Mouse (Mus musculus): Measurements from ENCODE around the gene Fam173a. TPM values are rescaled to one million over a fixed set of nuclear protein-coding genes. Genes with fewer than 3 reads are reported as not detected.

Fam173a gene
- total RNA-seq, 2 experiments from 2014 or later = 5.4 to 38.1 TPM

DNA sequence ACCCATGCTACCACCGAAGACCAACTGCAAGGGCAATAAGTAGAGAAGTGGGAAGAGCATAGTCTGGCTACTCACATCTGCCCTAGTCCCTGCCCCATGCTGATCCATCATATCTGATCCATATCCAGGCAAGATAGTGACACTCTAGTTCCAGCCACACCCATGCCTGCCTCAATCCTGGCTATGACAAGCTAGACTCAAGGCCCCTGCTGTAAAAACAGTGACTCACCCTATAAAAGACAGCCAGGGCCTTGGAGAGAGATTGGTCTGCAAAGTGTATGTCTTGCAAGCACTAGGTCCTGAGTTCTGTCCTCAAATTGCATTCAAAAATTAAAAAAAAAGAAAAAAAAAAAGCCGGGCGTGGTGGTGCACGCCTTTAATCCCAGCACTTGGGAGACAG is 13.8 kb upstream of the Fam173a start:
- ATAC-seq (replicated peaks; ENCODE audit: low FRiP score, poor library complexity, severe bottlenecking) = no peak

DNA sequence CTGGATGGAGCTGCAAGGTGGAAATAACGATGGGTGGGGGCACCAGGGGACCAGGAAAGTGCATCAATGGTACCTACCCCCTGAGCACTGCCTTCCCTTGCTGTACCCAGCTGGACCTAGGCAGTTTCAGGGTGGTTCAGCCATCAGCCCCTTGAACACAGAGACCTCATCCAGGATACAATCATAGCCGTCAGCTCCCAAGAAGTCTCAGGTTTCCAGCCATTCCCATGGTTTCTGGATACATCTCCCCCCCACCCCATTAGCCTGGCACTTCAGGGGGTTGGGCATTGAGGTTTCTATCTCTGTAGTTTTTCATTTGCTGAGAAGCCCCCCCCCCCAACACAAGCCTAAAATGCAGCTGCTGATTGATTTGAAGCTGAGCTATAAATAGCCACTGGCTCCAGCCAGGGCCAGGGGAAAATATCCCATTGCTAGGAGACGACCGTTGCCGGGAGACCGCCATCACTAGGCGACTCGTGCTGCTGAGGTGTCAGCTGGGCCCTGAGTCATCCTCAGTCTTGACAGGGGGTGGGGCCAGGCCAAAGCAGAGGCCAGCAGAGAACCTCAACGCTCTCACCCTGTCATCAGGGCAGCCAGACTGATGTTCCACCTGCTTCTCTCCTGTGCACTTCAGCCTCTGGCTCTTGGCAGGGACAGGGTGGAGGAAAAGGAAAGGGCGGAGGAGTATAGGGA is 10.3 kb upstream of the Fam173a start:
- ATAC-seq (replicated peaks; ENCODE audit: low FRiP score, poor library complexity, severe bottlenecking) = no peak

DNA sequence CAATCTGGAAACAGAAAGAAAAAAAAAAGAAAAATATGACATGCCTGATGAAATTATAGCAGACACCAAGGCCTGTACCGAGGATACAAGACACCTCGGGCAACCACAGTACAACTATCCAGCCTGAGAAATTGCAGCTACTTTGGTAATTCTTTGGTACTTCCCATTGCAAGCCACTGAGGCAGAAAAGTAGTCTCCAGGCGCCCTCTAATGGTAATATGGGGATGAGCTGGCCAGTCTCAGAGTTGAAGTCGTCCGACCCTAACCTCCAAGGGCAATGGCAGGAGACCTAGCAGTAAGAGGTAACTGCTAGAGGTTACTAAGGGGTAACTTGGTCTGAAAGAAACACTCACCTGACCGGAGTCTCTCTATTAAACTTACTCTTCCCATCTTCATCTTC is 8.3 kb upstream of the Fam173a start:
- peak; percentile 68 for ATAC-seq (replicated peaks; ENCODE audit: low FRiP score, poor library complexity, severe bottlenecking)

DNA sequence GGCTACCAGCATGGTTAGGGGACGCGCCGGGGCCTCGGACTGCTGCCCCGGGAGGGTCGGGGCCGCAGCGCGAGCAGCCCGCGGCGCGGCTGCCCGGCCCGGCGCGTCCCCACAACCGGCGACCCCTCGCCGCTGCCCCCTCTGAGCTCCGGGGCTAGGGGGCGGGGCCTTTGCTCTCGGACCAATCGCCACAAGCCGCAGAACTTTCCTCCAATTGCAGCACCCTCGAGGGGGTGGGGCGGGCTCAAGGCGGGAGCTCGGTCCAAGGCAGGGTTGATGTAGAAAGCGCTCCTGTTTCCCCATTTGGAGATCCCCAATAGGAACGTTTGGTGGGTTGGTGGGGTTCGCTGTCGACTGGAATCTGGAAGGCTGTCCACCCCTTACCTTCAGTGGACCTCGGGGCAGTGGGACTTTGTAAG is 4.3 kb upstream of the Fam173a start, which contains the start of gene Metrn:
Gene Metrn, minus strand, starts transcription at position 186 of the 419 bp plus-strand sequence.
- peak; percentile 83 for ATAC-seq (replicated peaks; ENCODE audit: low FRiP score, poor library complexity, severe bottlenecking)

DNA sequence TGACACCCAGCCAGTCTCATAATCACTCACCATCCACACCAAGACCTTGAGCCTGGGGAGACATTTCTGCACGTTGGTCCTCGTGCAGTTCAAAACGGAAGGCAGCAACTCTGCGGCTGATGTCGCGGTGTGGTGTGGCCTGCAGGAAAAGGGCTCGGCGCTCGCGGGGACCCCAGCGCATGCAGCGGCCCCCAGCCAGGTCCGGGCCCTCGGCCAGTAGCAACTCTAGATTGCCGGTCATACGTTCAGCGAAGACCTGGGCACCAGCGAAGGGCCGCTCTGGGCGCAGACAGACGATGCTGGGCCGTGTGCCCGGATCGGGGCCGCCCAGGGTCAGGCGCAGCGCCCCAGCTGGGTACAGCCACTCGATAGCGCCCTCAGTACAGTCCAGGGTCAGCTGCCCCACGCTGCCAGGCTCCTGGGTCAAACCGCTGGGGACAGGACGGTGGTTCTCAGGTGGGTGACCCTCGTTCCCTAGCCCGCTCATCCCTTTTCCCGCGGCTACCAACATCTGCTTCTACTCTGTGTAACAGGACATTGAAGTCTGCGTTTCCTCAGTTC is 3.6 kb upstream of the Fam173a start:
- ATAC-seq (replicated peaks; ENCODE audit: low FRiP score, poor library complexity, severe bottlenecking) = no peak

DNA sequence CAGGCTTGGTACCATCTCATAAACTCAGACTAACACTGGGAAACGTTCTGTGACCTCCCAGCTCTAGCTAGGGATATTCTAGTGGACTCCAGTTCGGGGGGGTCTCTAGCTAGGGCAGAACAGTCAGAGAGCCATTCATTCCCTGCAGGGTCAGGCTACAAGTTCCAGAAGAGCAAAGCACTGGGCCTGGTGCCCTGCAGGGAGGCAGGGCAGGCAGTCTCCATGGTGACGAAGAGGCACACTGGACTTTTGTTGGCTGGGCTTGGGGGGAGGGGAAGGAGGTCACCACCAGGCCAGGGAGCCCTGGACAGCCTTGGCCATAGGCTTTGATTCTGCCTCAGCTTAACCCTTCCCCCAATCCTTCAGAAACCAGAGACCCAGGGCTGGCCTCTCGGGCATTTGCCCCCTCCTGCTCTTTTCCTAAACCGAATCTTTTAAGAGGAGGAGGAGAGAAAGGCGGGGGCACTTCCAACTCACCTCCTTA is 3.0 kb upstream of the Fam173a start, which contains the start of gene AC134908.4:
Gene AC134908.4, minus strand, starts transcription at position 51 of the 484 bp plus-strand sequence.
- no peak for ATAC-seq (replicated peaks; ENCODE audit: low FRiP score, poor library complexity, severe bottlenecking)

DNA sequence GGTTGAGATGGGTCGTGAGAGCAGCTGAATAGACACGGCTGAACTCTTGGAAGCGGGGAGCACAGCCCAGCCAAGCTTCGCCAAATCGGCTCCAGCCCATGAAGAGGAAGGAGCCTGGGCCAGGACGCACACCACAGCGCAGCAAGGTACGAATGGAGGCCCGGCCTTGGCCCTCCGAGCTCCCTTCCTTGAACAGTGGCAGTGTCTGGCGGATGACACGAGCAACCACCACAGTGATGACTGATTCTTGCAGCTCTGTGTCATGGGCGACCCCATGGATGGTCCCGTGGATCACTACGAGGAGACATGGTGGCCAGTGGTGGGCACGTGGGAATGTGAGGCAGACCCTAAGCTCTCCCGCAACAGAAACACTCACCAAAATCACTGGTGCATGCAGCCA is 2.3 kb upstream of the Fam173a start:
- ATAC-seq (replicated peaks; ENCODE audit: low FRiP score, poor library complexity, severe bottlenecking) = no peak

DNA sequence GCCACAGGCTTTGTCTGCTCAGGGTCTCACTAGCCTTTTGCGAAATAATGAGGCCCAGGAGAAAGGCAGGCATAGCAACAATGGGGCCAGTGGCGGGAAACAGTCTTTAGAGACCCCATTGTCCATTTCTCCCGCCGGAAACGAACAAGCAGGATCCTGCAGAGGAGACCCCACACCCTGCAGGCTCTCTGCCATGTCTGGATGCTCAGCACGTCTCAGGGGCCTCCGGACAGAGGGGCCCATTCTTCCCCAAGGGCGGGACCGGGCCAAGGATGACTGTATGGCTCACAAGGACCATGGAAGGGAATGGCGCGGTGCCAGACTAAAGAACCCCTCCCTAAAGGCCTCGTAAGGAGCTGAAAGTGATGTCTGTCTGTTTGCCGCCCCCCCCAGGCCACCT is 1.5 kb upstream of the Fam173a start:
- no peak for ATAC-seq (replicated peaks; ENCODE audit: low FRiP score, poor library complexity, severe bottlenecking)

DNA sequence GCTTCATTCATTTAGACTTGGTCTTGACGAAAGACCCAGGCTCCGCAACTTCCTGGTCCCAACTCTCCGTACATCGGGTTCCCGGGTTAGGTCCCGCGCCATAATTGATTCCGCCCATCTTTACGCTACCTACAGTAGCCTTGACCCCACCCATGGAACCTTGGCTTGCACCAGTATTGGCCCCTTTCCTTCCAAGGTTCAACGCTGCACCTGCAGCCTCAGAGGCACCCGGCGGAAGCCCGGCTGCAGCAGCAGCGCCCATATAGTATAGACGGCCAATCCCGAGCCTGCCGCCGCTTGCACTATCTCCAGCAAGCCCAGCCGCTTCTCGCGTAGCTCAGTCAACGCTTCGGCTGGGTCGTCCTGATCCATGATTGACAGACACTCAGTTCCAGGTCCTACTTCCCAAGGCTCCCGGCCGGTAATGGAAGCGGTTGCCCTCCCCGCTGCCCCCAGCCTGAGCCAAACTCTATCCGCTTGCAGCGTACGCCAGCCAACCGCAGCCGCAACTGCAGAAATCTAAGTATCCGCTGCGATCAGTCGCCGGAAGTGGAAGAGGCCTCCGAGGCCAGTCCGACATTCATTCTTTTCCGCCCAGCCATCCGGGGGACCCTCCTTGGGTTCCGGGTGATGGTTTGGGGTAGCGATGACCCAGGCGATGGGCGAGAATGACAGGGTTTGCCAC is 716 bp downstream of the Fam173a start:
- peak; percentile 81 for ATAC-seq (replicated peaks; ENCODE audit: low FRiP score, poor library complexity, severe bottlenecking)

DNA sequence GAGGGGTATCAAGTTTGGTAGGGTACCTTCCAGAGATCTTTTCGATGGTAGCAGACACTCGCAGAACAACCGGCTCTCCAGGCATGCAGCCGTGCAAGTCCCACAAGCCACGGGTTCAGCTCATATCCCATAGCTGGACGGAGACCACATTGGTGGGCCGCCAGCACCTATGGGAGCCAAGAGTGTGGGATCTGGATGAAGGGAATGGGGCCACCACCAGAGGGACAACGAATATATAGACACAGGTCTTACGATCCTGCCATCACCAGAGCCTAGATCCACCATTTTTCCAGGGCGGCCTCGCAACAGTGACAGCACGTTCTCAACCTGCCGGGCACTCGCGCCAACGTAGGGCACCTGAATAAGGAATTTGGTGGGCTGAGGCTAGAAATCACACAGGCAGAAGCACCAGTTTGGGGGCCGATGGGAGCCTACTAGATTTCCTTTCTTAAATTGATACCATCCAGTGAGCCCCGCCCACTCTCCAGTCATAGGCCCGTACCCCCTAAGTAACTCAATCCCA is 1.3 kb downstream of the Fam173a start:
- peak; percentile 4 for ATAC-seq (replicated peaks; ENCODE audit: low FRiP score, poor library complexity, severe bottlenecking)

DNA sequence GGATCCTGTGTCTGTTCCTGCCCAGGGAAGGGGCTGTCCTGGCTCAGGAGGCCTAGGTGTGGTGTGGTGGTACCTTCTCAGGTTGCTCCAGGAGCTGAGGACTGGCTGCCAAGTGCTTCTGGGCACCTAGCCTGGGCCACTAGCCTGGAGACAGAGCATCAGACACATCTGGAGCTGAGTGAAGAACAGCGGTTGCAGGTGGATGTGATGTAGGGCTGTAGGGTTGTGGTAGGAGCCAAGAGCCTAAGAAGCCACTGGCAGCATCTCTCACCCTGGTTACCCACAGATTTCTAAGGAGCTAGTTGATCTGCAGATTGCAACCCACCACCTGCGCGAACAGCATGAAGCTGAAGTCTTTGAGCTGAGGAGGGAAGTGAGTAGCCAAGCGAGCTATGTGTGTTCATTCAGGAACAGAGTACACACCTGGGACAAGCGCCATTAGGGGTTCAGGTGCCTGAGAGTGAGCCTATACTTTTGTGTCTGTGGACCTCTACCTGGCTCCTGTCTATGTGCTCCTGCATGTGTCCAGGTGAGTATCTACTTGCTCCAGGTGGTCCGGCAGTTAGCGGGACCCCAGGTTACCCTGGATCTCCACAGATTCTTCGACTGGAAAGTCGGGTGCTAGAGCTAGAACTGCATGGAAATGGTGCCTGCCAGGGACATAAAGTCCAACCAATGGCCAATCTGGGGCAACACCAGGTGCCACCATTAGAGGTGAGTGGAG is 5.8 kb downstream of the Fam173a start:
- ATAC-seq (replicated peaks; ENCODE audit: low FRiP score, poor library complexity, severe bottlenecking) = no peak

DNA sequence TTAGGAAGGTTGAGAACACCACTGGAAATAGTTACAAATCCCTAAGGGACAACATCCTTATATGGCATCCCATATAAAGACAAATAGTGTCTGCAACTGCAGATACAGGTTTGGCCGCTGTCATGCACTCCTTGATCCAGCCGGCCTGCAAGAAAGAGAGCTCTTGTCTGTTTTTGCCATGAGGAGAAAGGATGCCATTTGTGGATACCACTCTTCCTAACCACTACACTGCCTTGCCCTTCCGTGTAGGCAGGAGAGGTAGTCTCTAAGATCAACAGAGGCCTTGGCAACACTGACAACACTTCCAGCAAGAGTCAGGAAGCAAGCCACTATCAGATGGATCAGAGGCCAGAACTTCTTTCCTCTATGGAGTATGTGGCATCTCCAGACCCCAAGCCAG is 6.4 kb downstream of the Fam173a start, which contains the start of gene Ccdc78:
Gene Ccdc78, plus strand, starts transcription at position 301 of the 400 bp plus-strand sequence.
- ATAC-seq (replicated peaks; ENCODE audit: low FRiP score, poor library complexity, severe bottlenecking) = no peak

DNA sequence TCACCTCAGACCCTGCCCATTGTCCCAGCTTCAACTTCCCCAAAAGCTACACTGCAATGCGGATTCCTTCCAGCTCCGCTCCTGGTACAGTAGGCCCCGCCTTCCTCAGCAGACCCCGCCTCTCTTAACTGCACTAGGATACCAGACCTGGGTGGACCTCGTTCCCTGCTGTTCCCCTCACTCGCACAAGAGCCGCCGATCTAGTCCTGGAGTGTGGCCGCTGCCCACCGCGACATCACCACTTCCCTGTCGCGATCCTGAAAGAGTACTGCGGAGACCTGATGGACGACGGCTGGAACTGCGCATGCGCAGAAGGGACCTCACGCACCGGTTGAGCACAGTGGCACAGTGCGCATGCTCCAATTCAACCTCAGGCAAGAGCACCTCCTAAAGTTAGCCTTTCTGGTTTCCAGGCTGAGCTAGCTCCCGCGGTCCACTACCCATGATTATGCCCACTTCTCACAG is 7.4 kb downstream of the Fam173a start, which contains the start of gene Haghl:
Gene Haghl, minus strand, starts transcription at position 393 of the 465 bp plus-strand sequence.
- ATAC-seq (replicated peaks; ENCODE audit: low FRiP score, poor library complexity, severe bottlenecking) = peak; percentile 86

DNA sequence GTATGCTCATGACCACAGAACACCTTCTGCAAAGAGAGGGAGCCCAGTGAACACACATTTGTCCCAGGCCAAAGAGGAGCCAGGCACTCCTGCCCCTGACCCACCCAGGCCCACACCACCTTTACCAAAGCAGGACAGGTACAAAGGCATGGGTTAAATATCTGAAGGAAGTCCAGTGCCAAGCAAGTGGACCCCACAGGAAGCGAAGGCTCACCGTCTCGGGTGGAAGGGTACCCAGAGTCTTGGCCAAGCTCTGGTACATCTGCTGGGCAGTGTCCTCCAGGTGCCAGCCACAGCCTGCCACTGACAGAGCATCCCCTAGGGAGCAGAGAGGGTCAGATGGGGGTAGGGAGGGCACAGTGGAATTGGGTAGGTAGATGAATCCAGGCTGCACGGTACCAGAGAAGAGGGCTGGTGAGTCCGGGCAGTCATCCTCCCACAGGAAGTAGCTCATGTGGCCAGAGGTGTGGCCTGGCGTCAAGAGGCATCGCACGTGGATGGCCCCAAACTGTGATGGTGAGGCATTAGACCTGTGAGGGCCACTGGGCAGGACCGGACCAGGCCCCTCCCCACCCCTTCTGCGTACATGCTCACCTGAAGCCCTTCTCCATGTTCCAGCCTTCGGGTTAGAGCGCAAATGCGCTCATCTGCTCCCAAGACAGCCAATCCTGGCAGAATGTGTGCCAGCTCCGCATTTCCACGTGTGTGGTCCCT is 8.7 kb downstream of the Fam173a start:
- ATAC-seq (replicated peaks; ENCODE audit: low FRiP score, poor library complexity, severe bottlenecking) = no peak

DNA sequence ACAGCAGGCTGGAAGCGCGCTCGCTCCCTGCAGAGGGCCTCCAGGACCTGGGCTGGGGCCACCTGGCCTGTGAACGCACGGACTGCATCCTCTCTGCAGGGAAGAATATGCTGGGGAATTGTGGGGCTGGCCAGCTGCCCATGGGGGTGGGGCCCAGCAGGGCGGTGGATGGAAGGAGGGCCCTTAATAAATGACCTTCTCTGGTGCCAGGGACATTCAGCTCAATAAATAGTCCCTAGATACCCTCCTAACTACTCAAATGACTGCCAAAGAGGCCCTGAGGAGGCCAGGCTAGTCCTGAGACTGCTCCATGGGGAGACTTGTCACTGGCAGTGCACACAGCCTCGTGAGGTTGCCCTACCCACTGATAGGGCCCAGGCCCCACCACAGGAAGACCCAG is 9.6 kb downstream of the Fam173a start:
- no peak for ATAC-seq (replicated peaks; ENCODE audit: low FRiP score, poor library complexity, severe bottlenecking)

DNA sequence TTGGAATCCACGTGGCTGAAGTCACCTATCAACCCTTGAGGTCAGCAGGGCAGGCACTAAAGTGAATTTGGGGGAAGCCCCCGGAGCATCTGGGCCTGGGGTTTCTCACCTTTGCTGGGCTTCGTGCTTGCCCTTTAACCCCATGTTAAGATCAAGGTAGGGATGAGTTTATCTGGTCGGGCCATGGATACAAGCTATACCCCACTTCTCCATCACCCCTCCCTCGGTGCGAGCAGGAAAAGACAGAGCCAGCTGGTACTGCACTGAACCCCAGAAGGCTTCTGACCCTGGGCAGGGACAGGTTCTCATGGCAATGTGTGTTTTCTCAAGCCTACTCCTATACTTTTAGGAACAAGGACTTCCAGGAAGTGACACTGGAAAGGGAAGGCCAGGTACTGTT is 11.4 kb downstream of the Fam173a start:
- ATAC-seq (replicated peaks; ENCODE audit: low FRiP score, poor library complexity, severe bottlenecking) = no peak

DNA sequence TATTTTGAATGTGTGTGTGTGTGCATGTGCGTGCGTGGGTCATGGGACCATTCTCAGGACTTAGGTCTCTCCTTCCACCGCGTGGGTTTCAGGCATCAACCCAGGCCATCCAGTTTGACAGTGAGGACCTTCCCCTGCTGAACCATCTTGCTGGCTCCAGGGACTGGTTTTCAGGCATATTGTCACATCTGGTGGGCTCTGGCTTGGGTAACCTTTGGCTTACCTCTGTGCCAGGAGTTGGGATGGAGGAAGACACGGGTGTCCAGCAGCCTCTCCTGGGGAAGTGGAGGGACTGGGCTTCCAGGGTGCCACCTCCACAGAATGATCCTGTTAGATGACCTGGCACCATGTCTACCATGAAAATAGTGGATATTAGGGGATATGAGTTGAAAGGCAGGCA is 14.8 kb downstream of the Fam173a start:
- no peak for ATAC-seq (replicated peaks; ENCODE audit: low FRiP score, poor library complexity, severe bottlenecking)

DNA sequence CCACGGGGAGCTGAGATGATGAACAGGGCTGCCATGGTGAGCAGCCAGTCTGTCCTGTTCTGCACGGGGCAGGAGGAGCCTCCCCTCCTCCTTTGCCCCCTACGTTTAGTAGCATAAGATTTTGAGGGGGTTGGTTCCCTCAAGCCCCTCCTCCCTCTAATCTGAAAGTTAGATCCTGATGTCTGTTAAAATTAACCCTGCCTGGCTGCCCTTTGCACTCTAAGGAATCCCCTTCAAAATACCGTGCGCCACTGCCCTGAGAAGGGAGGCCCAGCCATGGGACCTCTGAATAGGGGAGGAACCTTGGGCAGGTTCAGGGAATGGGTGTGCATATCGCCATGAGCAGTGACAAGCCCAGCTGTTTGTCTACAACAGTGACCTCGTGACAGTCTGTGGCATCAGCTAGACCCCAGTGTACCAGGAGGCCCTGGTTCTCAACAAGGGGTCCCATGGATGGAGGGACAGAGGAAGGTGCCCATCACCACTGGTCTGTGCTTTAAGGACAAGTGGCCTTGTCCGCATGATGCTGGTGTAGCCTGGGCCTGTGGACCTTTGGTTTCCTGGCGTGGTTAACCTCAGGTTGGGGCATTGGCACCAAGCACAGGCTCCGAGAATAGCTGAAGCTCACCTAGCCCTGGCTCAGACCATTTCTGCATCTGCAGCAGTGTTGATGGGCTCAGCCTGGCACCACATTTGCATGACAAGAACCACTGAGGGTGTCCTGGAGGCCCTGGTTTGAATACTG is 17.2 kb downstream of the Fam173a start:
- no peak for ATAC-seq (replicated peaks; ENCODE audit: low FRiP score, poor library complexity, severe bottlenecking)

Measured in erythroid progenitor cell, adult 5-6 weeks (primary cell).